Mouse (Mus musculus) MEL (cell line): Measurements from ENCODE around the gene 1700001L19Rik. TPM values are rescaled to one million over a fixed set of nuclear protein-coding genes. Genes with fewer than 3 reads are reported as not detected.

Experiments
- DNase-seq: peaks from one replicate; pipeline ENCODE4 v3.0.0; 2011; ENCODE audit warnings: low read depth, low spot score
- H3K27ac ChIP-seq: 2 replicates; pipeline ENCODE4 v1.5.1; 2012; ENCODE audit warnings: low read depth, mild to moderate bottlenecking, control low read depth, low read length, moderate library complexity; ENCODE audit not compliant: control insufficient read depth
- H3K27me3 ChIP-seq, 2 experiments: fragments of 150-350 bp in 1 of 2; sonication (generic) in 1 of 2; 2 replicates each; pipeline ENCODE4 v1.6.1; 2012; ENCODE audit warnings: low read length in 2 of 2, mild to moderate bottlenecking in 2 of 2, improper control_type of control experiment in 1 of 2, moderate library complexity in 1 of 2; ENCODE audit not compliant: insufficient read depth in 2 of 2, control insufficient read depth in 1 of 2
- H3K36me3 ChIP-seq, 2 experiments: 2 replicates each; pipeline ENCODE4 v1.6.1; 2012 to 2014; ENCODE audit warnings: low read length in 2 of 2, improper control_type of control experiment in 1 of 2, inconsistent platforms in 1 of 2, mild to moderate bottlenecking in 1 of 2; ENCODE audit not compliant: insufficient read depth in 2 of 2, control insufficient read depth in 1 of 2
- H3K4me1 ChIP-seq, 2 experiments: fragments of 150-350 bp in 1 of 2; sonication (generic) in 1 of 2; 2 replicates each; pipeline ENCODE4 v1.6.1; 2012; ENCODE audit warnings: low read length in 2 of 2, improper control_type of control experiment in 1 of 2, mild to moderate bottlenecking in 1 of 2; ENCODE audit not compliant: insufficient read depth in 2 of 2, control insufficient read depth in 1 of 2
- H3K4me3 ChIP-seq, 2 experiments: fragments of 150-350 bp in 1 of 2; sonication (generic) in 1 of 2; 2 replicates each; pipeline ENCODE4 v1.5.1; 2012; ENCODE audit warnings: low read depth in 2 of 2, low read length in 2 of 2, mild to moderate bottlenecking in 2 of 2, moderate library complexity in 2 of 2, control low read depth in 1 of 2, improper control_type of control experiment in 1 of 2; ENCODE audit not compliant: control insufficient read depth in 1 of 2, insufficient read depth in 1 of 2
- H3K79me2 ChIP-seq: 2 replicates; pipeline ENCODE4 v1.6.1; 2012; ENCODE audit warnings: mild to moderate bottlenecking, low read length, moderate library complexity; ENCODE audit not compliant: control insufficient read depth, poor library complexity, insufficient read depth
- H3K9ac ChIP-seq: 2 replicates; pipeline ENCODE4 v1.6.1; 2012; ENCODE audit warnings: low read depth, mild to moderate bottlenecking, control low read depth, low read length, moderate library complexity; ENCODE audit not compliant: control insufficient read depth, poor library complexity, severe bottlenecking
- H3K9me3 ChIP-seq: fragments of 150-350 bp; sonication (generic); replicated peaks from 2 replicates; pipeline ENCODE4 v1.6.1; 2012; ENCODE audit warnings: mild to moderate bottlenecking, low read length, improper control_type of control experiment, moderate library complexity; ENCODE audit not compliant: insufficient read depth
- BHLHE40 ChIP-seq: IDR thresholded peaks from 2 replicates; pipeline ENCODE4 v1.6.1; 2012; ENCODE audit warnings: low read depth, mild to moderate bottlenecking, inconsistent platforms, low read length, improper control_type of control experiment, borderline replicate concordance
- CHD1 ChIP-seq: IDR thresholded peaks from 2 replicates; pipeline ENCODE4 v1.6.1; 2012; ENCODE audit warnings: low read depth, mild to moderate bottlenecking, inconsistent platforms, low read length, improper control_type of control experiment
- CTCF ChIP-seq, 3 experiments: IDR thresholded peaks in 2 of 3; conservative IDR thresholded peaks in 1 of 3; 2 replicates each; pipeline ENCODE4 v1.5.1; 2011 to 2012; ENCODE audit warnings: low read length in 3 of 3, low read depth in 2 of 3, mild to moderate bottlenecking in 2 of 3, improper control_type of control experiment in 1 of 3, inconsistent platforms in 1 of 3, mixed read lengths in 1 of 3, moderate library complexity in 1 of 3; ENCODE audit not compliant: control insufficient read depth in 1 of 3, insufficient read depth in 1 of 3, poor library complexity in 1 of 3, severe bottlenecking in 1 of 3
- ELF1 ChIP-seq: IDR thresholded peaks from 2 replicates; pipeline ENCODE4 v1.6.1; 2014; ENCODE audit warnings: low read depth, mild to moderate bottlenecking, inconsistent platforms, low read length, improper control_type of control experiment, moderate library complexity
- EP300 ChIP-seq, 2 experiments: IDR thresholded peaks; 2 replicates each; pipeline ENCODE4 v1.6.1; 2011; ENCODE audit warnings: improper control_type of control experiment in 2 of 2, low read length in 2 of 2, low read depth in 1 of 2, mild to moderate bottlenecking in 1 of 2
- GATA1 ChIP-seq: IDR thresholded peaks from 2 replicates; pipeline ENCODE4 v1.6.1; 2011; ENCODE audit warnings: low read depth, low read length, improper control_type of control experiment
- KAT2A ChIP-seq: conservative IDR thresholded peaks from 2 replicates; pipeline ENCODE4 v1.6.1; 2012; ENCODE audit warnings: low read depth, low read length, improper control_type of control experiment, inconsistent platforms
- MAZ ChIP-seq: IDR thresholded peaks from 2 replicates; pipeline ENCODE4 v1.6.1; 2012; ENCODE audit warnings: low read depth, mild to moderate bottlenecking, inconsistent platforms, low read length, improper control_type of control experiment
- NRF1 ChIP-seq: IDR thresholded peaks from 2 replicates; pipeline ENCODE4 v1.6.1; 2014; ENCODE audit warnings: low read depth, mild to moderate bottlenecking, inconsistent platforms, low read length, improper control_type of control experiment, moderate library complexity; ENCODE audit not compliant: poor library complexity, insufficient read depth, severe bottlenecking
- SIN3A ChIP-seq: IDR thresholded peaks from 2 replicates; pipeline ENCODE4 v1.6.1; 2012; ENCODE audit warnings: low read length, improper control_type of control experiment, inconsistent platforms
- TAL1 ChIP-seq: IDR thresholded peaks from 2 replicates; pipeline ENCODE4 v1.6.1; 2012; ENCODE audit warnings: mild to moderate bottlenecking, inconsistent platforms, low read length, moderate library complexity, mixed read lengths
- TBP ChIP-seq: IDR thresholded peaks from 2 replicates; pipeline ENCODE4 v1.8.0; 2011; ENCODE audit warnings: low read depth, low read length, improper control_type of control experiment
- UBTF ChIP-seq: IDR thresholded peaks from 2 replicates; pipeline ENCODE4 v1.6.1; 2012; ENCODE audit warnings: low read depth, mild to moderate bottlenecking, inconsistent platforms, low read length, improper control_type of control experiment, moderate library complexity, borderline replicate concordance; ENCODE audit not compliant: insufficient read depth
- USF2 ChIP-seq, 2 experiments: IDR thresholded peaks; 2 replicates each; pipeline ENCODE4 v1.6.1; 2011 to 2012; ENCODE audit warnings: improper control_type of control experiment in 2 of 2, low read length in 2 of 2, borderline replicate concordance in 1 of 2, inconsistent platforms in 1 of 2, low read depth in 1 of 2, mild to moderate bottlenecking in 1 of 2; ENCODE audit not compliant: insufficient read depth in 1 of 2
- ZC3H11A ChIP-seq: IDR thresholded peaks from 2 replicates; pipeline ENCODE4 v1.6.1; 2012; ENCODE audit warnings: low read depth, mild to moderate bottlenecking, inconsistent platforms, low read length, improper control_type of control experiment
- ZMIZ1 ChIP-seq: IDR thresholded peaks from 2 replicates; pipeline ENCODE4 v1.6.1; 2012; ENCODE audit warnings: low read depth, mild to moderate bottlenecking, inconsistent platforms, low read length, improper control_type of control experiment, moderate library complexity
- polyA plus RNA-seq, 2 experiments: library from polyadenylated mRNA; stranded (reverse) in 1 of 2; unstranded in 1 of 2; fragments of >175 nt in 1 of 2; fragments of >200 nt in 1 of 2; gene quantifications; 2 replicates each; pipeline versions ENCODE4 v1.2.1 to v1.2.4; 2012; ENCODE audit warnings: low replicate concordance in 2 of 2, low read depth in 1 of 2; ENCODE audit not compliant: insufficient read length in 2 of 2, insufficient read depth in 1 of 2, missing spikeins in 1 of 2
- total RNA-seq: library from RNA; depleted of rRNA; stranded (reverse); fragments of 300-350 nt; gene quantifications from 2 replicates; pipeline ENCODE4 v1.2.3, GENCODE M21; 2012

1700001L19Rik gene
- total and polyA plus RNA-seq, 3 experiments, result not detected

DNA sequence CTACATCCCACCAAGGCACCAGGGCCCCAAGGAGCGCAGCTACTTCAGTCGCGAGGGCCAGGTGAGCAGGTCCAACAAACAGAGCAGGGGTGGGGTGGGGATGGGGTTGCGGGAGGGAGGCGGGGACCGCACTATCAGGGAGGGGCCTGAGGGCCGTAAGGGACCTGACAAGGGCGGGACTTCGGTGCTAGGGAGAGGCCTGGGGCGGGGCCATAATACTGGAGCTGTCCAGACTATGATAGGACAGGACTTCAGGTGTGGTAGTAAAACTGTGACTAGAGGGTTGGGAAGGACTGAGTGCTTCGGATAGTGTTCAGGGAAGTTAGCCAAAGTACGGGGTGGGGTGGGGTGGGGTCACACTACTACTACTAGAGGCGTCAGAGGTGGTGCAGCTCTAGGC is 446 bp downstream of the 1700001L19Rik start:
- DNase-seq, result no peak
- no peak overlapping the region for H3K27ac ChIP-seq
- H3K4me1 ChIP-seq, result no peaks in the 10 kb centered on the region
- H3K9ac ChIP-seq, result no peak overlapping the region
- no peaks in the 10 kb centered on the region for H3K36me3 ChIP-seq
- no peaks in the 10 kb centered on the region for H3K27me3 ChIP-seq
- no peak overlapping the region for H3K4me3 ChIP-seq
- H3K79me2 ChIP-seq, result no peaks in the 10 kb centered on the region
- H3K9me3 ChIP-seq, result no peaks in the 10 kb centered on the region
- TF ChIP-seq CHD1, result no peak
- no peak for TF ChIP-seq MAZ
- TF ChIP-seq BHLHE40, result no peak
- TF ChIP-seq EP300 (IDR thresholded peaks at IDR 0.05; ENCODE audit: low read depth in 1 of 2, low read length in 2 of 2), result no peak
- no peak for TF ChIP-seq NRF1
- TF ChIP-seq CTCF (IDR thresholded peaks at IDR 0.05 in 2 of 3, conservative IDR thresholded peaks at IDR 0.05 in 1 of 3; ENCODE audit: control insufficient read depth in 1 of 3, insufficient read depth in 1 of 3, low read depth in 2 of 3, low read length in 3 of 3, poor library complexity in 1 of 3, severe bottlenecking in 1 of 3), result no peak
- TF ChIP-seq SIN3A, result no peak
- TF ChIP-seq GATA1, result no peak
- TF ChIP-seq, all 39 proteins: peak for 0

DNA sequence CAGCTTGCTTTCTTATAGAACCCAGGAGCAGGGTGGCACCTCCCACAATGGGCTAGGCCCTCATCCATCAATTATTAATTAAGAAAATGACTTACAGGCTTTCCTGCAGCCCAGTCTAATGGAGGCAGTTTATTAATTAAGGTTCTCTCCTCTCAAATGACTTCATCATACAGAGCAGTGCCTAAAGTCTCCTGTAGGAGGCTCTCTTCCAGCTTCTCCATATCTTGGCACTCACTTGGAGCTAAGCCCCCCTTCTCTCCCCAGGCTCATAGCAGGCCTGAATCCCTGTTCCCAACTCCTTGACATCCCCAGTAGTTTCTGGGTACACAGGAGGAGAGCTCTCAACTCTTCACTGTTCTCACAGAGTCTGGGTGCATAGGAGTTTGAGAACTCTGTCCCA is 1.7 kb downstream of the 1700001L19Rik start:
- TF ChIP-seq ELF1 (no peak), MAZ (no peak), KAT2A (no peak), ZC3H11A (no peak), TBP (no peak), SIN3A (no peak), USF2 (IDR thresholded peaks at IDR 0.05; ENCODE audit: borderline replicate concordance in 1 of 2, insufficient read depth in 1 of 2, low read depth in 1 of 2, low read length in 2 of 2) (no peak), GATA1 (no peak), ZMIZ1 (no peak), TAL1 (no peak), UBTF (no peak)
- DNase-seq, result no peak
- H3K9ac ChIP-seq, result no peak overlapping the region
- no peak overlapping the region for H3K4me3 ChIP-seq
- no peaks in the 10 kb centered on the region for H3K27me3 ChIP-seq
- no peaks in the 10 kb centered on the region for H3K9me3 ChIP-seq
- no peak overlapping the region for H3K27ac ChIP-seq
- H3K36me3 ChIP-seq, result no peaks in the 10 kb centered on the region
- no peaks in the 10 kb centered on the region for H3K79me2 ChIP-seq
- H3K4me1 ChIP-seq, result no peaks in the 10 kb centered on the region
